Mouse (Mus musculus): ENCODE measurements around the gene Scel.

Scel gene

GRCm38 (mm10) chr14:103513473-103513811 lies 300 bp downstream of the Scel start:
- no peak for DNase-seq (ENCODE audit: low spot score)

GRCm38 (mm10) chr14:103515419-103515818 lies 2.3 kb downstream of the Scel start:
- no peak for DNase-seq (ENCODE audit: low spot score)

- DNase-seq (ENCODE audit: low spot score) = no peak
Measured at GRCm38 (mm10) chr14:103526286-103526685, 13.1 kb downstream of the Scel start.

DNA sequence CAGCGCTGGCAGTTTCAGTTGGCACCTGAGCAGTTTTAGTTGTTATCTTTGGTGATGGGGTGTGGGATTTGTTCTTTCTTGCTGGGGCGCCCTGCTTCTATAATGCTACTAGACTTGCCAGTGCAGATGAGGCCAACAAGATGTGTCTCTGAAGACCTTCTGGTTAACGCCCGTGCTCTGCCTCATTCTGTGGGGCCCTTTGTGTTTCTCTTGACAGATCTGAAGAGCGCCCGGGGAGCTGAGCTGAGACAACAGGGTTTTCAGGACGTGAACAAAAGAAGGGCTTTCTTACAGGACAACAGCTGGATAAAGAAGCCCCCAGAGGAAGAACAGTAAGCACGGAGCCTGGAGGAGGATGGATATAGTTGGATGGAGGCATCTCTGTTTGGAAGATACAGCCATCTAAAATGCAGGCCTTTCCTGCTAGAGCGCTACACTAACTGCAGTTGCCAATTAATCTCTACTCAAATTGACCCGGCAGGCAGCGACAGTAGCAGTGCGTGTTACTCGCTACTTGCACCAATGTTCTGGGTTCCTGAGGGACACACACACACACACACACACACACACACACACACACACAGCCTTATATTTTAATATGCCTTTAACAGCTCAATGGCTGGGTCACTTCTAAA lies 16.7 kb downstream of the Scel start:
- no peak for DNase-seq (ENCODE audit: low spot score)

GRCm38 (mm10) chr14:103531722-103532341 lies 18.7 kb downstream of the Scel start:
- DNase-seq (ENCODE audit: low spot score) = no peak

- DNase-seq (ENCODE audit: low spot score) = no peak
Measured at GRCm38 (mm10) chr14:103535511-103536024, 22.4 kb downstream of the Scel start.

DNA sequence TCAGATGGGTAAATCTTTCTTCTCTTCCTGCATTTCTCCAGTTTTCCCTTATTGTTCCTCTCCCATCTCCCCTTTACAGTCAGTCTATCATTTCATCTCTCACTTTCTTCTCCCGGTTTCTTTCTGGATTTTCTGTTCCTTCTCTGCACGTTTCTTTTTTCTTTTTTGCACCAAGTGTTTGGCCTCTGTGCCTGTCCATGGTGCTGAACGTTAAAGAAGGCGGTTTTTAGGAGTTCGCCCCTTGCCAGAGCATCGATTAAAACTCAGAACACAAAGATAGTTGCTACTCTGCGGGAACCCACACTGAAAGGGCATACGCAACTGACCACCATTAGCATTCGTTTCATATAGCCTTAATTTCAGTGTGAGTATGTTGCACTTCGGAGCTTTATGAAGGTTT lies 23.2 kb downstream of the Scel start:
- DNase-seq (ENCODE audit: low spot score) = peak; percentile 20

GRCm38 (mm10) chr14:103537355-103538056 lies 24.4 kb downstream of the Scel start:
- peak; percentile 14 for DNase-seq (ENCODE audit: low spot score)

DNA sequence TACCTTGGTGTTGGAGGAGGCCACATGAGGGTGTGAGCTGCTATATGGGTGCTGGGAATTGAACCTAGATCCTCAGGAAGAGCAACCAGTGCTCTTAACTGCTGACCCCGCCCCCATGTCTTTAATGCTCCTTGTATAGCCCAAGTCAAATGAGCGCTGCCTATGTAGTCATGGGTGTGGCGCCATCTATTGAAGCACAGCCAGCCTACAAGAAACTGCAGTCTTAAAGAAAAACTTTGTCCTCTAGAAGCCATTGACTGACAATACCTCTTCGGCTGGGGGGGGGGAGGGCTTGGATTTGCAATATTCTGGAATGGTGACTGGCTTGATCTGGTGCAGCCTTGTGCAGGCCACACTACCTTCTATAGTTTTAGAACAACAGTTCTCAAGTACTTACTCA lies 26.7 kb downstream of the Scel start:
- DNase-seq (ENCODE audit: low spot score) = no peak

GRCm38 (mm10) chr14:103541679-103542078 lies 28.5 kb downstream of the Scel start:
- no peak for DNase-seq (ENCODE audit: low spot score)

GRCm38 (mm10) chr14:103543304-103544079 lies 30.4 kb downstream of the Scel start:
- DNase-seq (ENCODE audit: low spot score) = no peak

- DNase-seq (ENCODE audit: low spot score) = no peak
Measured at GRCm38 (mm10) chr14:103545734-103546133, 32.6 kb downstream of the Scel start.

DNA sequence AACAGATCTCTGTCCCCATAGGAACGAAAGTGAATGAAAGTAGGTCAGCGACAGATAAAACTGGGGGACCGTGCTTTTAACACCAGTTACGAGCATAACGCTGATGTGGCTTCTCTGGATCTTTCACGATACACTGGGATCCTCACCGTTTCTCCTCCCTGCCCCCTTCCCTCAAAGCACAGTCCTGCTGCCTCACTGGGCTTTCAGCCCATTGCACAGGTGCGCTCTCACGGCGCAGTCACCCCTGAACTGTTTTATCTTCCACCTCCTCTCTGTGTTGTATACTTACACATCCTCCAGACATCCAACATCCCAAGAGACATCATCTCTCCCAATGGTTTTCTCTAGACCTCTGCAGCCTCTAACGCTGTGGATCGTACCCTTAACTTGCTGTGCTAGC lies 33.1 kb downstream of the Scel start:
- DNase-seq (ENCODE audit: low spot score) = no peak

DNA sequence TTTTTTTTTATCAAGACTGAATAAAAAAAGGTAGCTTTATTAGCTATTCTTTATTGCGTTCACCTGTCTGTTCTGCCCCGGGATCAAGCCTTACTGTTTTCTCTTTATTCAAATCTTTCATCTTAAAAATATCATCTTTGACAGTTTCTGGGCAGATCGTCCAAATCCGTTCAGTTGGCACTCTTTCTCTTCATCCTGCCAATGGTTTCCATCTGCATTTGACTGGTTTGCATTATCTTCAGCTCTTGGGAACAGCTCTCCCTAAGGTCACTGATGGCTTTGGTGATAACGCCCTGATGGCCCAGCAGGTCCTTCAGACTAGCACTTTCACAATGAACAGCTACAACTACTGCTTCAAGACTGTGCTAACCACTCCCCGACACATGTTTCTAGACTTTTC lies 35.1 kb downstream of the Scel start:
- no peak for DNase-seq (ENCODE audit: low spot score)

GRCm38 (mm10) chr14:103550480-103550879 lies 37.3 kb downstream of the Scel start:
- DNase-seq (ENCODE audit: low spot score) = peak; percentile 66

- DNase-seq (ENCODE audit: low spot score) = no peak
Measured at GRCm38 (mm10) chr14:103550921-103551320, 37.8 kb downstream of the Scel start.

DNA sequence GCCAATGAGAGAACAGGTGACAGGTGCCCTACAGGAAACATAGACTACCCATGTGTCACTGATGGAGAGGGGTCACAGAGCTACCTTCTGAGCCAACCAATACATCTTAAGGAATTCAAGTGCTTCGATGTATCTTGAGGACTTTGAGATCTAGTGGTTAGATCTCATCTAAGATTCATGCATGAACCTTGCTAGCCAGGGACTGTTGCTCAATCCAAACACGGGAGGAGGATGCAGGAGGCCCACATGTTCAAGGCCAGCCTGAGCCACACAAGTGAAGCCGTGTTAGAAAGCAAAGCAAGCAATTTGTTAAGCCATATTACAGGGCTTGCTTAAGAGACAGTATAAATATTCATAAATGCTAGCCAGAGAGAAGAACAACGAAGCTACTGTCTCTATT lies 38.8 kb downstream of the Scel start:
- DNase-seq (ENCODE audit: low spot score) = no peak

- DNase-seq (ENCODE audit: low spot score) = no peak
Measured at GRCm38 (mm10) chr14:103552379-103552778, 39.2 kb downstream of the Scel start.

DNA sequence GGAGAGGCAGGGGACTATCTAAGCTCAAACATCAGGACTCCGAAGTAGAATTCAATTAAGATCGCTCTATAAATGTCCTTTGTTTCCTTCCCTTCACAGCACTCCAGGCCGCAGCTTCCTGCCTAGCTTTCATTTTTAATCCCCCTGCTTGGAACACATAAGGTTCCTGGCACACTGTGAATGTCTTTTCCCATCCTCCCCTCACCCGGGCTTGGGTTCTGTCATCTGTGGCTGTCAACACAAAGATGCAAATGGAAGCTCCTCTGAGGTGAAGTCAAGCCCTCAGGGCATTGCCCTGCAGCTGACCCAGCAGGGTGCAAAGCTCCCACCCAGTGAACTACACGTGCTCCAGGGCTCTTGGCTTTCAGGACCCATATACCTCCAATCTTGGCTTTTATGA lies 43.5 kb downstream of the Scel start:
- DNase-seq (ENCODE audit: low spot score) = no peak

DNA sequence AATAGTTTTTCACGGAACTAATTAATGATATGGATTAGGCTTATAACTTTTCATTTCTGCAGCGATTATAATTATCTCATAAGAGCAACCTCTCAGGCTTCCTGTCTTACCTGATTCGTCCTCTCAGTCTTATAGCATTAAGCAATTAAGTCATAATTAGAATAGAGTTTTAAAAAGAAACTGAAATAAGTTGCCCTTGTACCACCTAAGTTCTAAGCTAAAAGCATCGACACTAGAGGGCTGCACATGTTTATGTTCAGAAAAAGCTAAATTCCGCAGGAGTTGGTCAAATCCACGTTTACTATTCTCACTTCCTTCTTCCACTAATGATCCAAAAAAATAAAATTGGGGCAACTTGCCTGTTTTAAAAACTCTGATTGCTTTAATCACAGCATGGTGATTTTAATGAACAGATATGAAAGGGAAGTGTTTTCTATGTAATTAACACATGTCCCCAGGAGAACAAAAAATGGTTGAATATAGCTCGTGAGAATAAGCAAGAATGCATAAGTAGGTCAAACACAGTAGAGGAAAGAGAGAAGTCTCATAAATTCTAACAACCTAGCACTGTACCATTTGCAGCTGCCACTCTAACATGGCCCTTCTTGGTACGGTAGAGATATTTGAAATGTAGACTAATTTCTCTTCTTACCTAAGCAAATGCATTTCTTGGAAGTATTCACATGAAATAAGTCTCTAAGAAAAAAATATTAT lies 48.4 kb downstream of the Scel start:
- DNase-seq (ENCODE audit: low spot score) = no peak

- no peak for DNase-seq (ENCODE audit: low spot score)
Measured at GRCm38 (mm10) chr14:103567957-103568356, 54.8 kb downstream of the Scel start.

DNA sequence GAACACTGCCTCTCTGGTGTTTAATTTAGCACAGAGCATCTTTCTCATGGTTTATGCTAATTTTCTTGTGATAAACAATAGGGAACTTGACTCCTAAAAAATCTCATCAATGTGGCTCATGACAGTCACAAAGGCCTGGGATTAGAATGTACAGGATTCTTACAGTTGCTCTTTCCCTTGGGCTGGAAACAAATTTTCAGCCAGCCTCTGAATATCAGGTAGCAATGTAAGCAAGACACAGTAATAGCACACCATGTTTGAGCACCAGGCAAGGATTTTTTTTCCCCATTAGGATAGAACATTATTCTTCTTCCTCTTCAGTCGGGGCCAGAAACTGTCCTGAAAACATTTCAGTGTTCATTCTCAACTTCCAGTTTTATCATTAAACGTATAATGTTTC lies 55.3 kb downstream of the Scel start:
- no peak for DNase-seq (ENCODE audit: low spot score)
